Mouse (Mus musculus) heart, adult 11 months (tissue): Measurements from ENCODE around the gene Smc4.
A peak's percentile ranks its signal among the peaks of the same experiment; 100 is the strongest.
"Not testable (repeated sequence)": the region's sequence is repeated elsewhere in the genome, so short reads cannot be mapped to it uniquely, and the experiment has no call there.

Experiments
- DNase-seq: peaks from one replicate; pipeline ENCODE4 v3.0.0; 2022

Gene Smc4

GRCm38 (mm10) chr3:69018635-69019034 lies 14.1 kb downstream of the Smc4 start:
- DNase-seq: not testable (repeated sequence)

DNA sequence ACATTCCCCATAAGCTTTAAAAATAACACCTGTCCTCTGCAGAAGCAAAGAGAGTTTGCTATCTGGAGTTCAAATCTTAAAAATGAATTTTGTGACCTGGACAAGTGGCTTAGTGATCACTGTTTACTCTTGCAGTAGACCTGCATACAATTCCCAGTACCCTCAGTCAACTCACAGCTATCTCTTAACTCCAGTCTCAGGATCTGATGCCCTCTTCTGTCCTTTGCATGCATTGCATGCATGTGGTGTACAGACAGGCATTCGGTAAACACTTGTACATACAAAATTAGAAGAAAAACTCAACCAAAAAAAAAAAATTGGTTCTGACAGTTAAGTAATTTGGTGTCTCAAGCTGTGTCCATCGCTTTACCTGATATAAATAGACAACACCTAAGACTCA lies 15.7 kb downstream of the Smc4 start:
- DNase-seq: no peak

DNA sequence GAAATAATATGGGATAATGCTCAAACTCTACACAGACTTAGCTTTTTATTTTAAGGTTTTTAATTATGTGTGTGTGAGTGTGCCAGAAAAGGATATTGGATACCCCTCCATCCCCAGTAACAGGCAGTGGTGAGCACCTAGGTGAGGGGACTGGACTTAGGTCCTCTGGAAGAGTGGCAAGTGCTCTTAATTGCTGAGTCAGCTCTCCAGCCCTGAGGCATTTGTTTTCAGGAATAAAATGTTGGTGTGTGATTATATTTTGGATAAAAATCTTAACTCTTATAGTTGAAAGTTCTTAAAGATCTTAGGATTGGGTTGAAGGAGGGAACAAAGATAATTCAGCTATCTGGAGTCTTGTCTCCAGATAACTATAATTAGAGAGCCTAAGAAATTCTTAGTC lies 16.2 kb downstream of the Smc4 start:
- DNase-seq: peak; percentile 39

- DNase-seq: no peak
Observed at GRCm38 (mm10) chr3:69026133-69026783, 21.7 kb downstream of the Smc4 start.

DNA sequence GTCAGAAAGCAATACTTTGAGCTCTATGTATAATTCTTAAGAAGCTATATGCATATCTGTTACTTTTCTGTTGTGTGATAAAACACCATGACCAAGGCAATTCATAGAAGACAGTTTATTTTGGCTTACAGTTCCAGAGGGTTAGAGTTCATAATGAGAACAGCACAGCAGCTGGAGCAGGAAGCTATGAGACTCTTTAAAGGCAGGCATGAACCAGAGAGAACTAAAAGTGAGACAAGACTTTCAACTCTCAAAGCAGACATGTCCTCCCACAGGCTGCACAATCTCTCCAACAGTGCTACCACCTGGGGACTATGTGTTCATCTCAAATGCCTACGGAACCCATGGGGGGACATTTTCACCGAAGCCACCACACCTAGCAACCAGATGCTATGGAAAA lies 35.6 kb downstream of the Smc4 start:
- DNase-seq: no peak

- DNase-seq: no peak
Observed at GRCm38 (mm10) chr3:69041298-69041697, 36.8 kb downstream of the Smc4 start.

GRCm38 (mm10) chr3:69044167-69044591 lies 39.6 kb downstream of the Smc4 start:
- DNase-seq: no peak

- DNase-seq: peak; percentile 99
Observed at GRCm38 (mm10) chr3:69044645-69045399, 40.3 kb downstream of the Smc4 start, which contains the start of gene Trim59. Gene Trim59 (minus strand): TSS chr3:69044755.

DNA sequence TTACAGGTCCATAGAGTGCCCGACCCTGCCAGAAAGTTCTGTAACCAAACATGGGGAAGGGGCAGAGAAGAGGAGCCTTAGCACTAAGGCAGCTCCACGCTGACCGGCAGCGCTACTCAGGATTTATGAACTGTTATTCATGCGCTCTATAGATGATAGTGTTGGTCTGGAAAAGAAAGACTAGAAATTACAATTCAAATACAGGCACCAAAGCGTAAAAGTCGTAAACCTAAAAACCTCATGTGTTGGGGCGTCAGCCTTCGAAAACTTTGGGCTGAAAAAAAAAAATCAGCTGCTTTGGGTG lies 40.8 kb downstream of the Smc4 start:
- no peak for DNase-seq

DNA sequence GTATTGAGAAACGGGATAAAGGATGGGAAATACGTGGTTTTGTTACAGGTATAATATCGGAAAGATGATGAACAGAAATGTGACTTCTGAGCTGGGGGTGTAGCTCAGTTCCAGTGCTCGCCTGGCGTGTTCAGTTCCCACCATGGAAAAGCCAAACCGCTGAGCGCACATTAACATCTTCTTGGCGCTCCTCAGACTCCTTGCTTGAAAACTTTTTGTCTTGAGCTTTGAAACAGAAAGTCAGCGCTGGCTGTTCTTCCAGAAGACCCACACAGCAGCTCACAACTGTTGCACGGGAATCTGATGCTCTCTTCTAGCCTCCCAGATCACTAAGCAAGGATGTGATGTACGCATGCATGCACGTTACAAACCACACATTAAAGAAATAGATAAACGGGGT lies 41.2 kb downstream of the Smc4 start:
- DNase-seq: peak; percentile 65

DNA sequence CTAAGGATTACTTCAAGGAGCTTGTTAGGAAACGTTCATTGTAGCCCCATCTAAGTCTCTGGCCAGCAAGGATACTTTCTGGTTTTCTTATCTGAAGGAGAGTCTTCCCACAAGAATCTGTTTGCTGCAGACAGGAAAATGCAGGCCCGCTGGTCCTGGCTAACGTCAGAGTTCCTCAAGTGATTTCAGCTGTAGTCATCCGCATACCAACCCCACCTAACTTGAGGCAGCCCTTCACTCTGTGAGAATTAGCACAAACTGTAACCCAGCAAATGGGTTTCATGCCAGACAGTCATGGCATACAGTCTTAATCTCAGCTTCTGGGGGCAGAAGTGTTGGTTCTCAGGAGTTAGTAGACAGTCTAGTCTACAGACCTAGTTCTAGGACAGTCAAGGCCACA lies 42.0 kb downstream of the Smc4 start:
- peak; percentile 79 for DNase-seq

- DNase-seq: peak; percentile 76
Observed at GRCm38 (mm10) chr3:69047684-69048083, 43.1 kb downstream of the Smc4 start.

DNA sequence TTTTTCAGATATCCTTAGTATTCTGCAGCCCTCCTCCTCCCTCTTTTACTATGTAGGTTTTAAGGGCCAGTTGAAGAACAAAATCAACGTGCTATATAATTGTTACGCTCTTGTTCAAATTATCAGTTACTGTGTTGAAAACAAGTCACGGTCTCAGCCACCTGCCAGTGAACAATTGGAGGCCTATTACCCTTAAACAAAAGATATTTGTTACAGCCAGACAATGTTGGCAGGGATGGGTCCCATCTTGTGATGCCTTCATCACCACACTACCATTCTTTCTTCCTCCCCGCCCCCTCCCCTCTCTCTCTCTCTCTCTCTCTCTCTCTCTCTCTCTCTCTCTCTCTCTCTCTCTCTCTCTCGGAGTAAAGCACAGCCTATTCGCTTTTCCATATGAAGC lies 44.5 kb downstream of the Smc4 start:
- DNase-seq: no peak

DNA sequence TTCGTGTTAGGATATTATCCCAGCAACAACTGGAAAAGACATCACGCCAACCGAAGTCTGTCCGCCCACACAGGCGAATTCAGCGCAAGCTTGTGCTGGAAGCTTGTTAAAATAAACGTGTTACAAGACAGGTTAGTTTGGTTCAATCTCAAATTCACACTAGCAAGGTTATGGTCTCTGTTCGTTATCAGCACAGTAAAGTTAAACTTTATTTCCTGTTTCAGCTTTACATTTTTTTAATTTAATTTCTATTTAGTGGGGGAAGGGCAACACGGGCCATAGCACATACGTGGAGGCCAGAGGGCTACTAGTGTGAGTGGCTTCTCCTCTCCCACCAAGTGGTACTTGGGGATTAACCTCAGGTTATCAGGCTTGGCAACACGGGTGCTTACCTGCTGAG lies 47.4 kb downstream of the Smc4 start:
- peak; percentile 45 for DNase-seq

DNA sequence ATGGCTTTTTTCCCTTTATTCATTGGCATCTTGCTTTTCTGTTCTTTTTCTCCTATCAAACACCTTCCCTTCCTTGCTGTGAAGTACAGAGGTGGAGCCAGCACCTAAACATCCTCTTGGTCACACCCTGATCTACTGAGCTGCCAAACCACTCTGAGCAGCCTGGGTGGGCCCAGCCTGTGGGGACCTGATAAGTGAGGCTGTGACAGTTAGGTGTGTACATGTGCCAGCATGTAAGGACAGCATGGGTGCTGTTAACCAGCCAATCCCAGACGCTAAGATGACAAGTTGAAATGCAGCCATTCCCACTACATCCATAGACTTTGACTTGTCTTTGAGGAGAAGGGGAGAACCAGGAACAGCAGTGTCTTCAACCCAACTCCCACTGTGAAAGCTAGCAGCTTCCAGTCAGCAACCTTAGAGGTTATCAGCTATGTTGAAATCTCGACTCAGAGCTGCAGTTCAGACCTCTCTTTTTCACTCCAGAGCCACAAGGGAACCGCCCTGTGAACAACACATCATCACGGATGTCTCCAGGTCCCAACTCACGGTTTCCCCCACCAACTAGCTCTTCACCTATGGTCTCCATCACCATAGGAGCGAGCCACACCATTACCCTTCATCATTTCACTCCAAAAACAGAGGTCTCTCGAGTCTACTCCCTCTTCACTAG lies 50.4 kb downstream of the Smc4 start:
- DNase-seq: peak; percentile 80

- DNase-seq: no peak
Observed at GRCm38 (mm10) chr3:69055871-69056270, 51.3 kb downstream of the Smc4 start.

- DNase-seq: no peak
Observed at GRCm38 (mm10) chr3:69060672-69061071, 56.1 kb downstream of the Smc4 start.

- DNase-seq: no peak
Observed at GRCm38 (mm10) chr3:69062764-69063163, 58.2 kb downstream of the Smc4 start.

DNA sequence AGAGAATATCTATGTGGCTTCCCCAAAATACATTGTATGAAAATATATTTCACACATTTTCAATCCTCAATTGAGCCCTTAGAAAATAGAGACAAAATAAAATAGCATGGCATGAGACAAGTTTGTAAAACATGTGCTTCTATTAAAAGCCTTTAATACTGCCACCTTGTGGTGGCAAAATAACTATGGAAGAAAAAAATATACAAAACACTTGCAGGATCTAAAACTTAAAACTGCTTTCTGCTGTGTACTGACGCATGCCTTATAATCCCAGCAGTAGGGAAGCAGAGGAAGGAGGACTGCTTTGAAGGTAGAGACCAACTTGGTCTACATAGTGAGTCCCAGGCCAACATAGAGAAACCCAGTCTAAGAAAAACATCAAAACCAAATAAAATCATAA lies 59.5 kb downstream of the Smc4 start:
- DNase-seq: no peak
